Mouse (Mus musculus) kidney, adult 9 months (tissue): ENCODE data around the gene Trim44.

ENCODE experiments used
- DNase-seq: peaks from one replicate; pipeline ENCODE4 v3.0.0; 2022

Gene Trim44

DNA sequence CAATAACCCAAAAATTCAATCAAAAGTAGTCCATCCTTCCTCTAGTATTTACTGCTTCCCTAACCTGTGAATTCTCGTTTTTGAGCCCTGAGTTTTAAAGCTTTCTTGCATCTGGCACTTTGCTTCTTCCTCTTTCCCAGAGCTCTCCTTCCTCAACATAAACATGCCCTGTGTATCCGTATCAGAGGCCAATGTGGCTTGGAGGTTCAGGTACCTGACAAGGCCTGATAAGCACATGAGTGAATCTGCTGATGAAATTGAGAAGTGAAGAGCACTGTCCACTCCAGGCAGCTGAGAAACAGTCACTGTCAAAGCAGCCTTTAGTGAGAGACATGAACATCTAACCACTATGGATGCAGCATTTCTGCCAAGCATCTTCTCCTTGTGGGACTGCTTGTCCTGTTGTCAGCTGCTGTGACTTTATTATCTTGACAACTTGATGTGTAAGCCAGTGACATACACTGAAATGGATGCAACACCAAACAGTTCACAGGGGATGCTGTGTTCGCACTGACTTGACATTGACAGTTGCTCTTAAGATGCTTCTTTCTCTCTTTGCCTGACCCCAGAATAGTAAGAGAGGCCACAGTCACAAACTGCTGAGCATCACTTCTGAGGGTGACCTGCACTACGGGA is 42.9 kb downstream of the Trim44 start:
- DNase-seq: no peak

DNA sequence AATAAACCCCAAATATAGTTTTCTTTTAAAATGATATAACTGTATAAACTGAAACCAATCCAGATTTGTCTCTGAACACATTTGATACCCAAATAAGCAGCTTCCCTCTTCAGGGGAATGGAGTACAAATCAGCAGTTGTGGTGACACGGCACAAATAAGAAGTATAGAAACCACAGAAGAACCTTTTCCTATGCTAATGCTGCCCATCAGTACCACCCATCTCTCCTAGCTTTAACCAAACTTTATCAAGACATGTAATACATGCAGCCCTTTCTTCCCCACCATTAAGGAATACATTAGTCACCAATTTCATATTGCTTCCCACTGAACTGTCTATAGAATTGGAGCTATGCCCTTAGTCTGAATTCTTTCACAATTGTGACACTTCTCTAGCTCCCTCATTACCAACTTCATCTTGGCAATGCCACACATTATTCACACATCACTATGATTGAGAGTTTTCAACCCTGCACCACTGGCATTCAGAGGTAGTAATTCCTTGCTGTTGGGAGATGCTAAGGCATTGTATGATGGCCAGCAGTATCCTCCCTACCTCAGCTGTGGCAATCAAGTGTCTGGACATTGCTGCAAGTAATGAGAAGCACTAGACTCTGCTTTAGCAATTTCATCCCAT is 44.6 kb downstream of the Trim44 start:
- DNase-seq: no peak

GRCm38 (mm10) chr2:102362266-102362665 is 45.4 kb downstream of the Trim44 start:
- no peak for DNase-seq

DNA sequence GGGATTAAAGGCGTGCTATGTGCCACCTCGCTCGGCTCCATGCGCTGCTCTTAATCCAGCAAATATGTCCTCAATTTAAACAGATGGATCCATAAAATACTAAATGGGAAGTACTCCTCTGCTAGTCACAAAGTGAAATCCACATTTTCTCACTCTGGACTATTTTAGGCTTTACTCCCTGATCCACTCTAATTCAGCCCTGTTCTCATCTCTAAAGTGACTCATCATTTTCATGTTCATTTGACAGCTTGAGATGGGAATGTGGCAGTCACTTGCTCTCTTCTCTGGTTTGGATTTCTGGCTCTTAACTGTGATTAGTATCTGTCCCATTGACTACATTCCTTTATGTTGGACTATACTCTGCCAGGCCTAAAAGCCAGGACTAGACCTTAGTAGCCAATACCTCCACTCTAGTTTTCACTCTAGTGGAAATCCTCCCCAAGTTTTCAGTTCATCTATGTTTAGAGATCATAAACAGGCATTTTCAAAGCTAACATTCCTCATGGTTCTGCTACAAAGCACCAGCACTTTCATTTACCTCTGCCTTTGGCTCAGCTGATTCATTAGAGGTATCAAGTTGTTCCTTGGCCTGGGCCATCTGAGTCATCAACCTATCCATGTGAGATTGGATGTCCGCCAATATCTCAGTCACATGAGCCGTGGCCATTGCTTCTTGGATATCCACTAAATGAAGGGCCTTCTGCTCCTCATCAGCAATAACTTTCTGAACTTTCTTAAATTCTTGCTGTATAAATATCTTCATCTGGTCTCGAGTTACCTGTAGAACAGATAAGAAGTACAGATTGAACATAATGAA is 50.5 kb downstream of the Trim44 start:
- DNase-seq: peak; percentile 78

- no peak for DNase-seq
These were observed 53.6 kb downstream of the Trim44 start for GRCm38 (mm10) chr2:102354076-102354475.

DNA sequence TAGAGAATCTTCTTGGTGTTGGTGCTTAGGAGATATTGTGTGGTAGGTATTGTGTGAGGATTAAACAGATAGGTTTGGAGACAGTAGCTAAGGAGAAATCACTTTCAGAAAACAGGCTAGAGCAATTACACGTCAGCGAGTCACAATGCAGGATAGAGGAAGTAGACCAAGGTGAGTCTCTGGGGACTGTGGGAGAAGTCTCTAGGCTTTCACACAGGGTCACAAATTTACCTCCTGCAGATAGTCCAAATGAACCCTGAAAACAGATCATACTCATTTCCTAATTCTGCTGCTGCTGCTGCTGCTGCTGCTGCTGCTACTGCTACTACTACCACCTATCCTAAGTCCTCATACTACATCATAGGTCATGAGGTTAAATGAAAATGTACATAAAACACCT is 66.2 kb downstream of the Trim44 start:
- DNase-seq: no peak

GRCm38 (mm10) chr2:102336816-102337215 is 70.8 kb downstream of the Trim44 start:
- no peak for DNase-seq

GRCm38 (mm10) chr2:102331932-102332331 is 75.7 kb downstream of the Trim44 start:
- DNase-seq: no peak

DNA sequence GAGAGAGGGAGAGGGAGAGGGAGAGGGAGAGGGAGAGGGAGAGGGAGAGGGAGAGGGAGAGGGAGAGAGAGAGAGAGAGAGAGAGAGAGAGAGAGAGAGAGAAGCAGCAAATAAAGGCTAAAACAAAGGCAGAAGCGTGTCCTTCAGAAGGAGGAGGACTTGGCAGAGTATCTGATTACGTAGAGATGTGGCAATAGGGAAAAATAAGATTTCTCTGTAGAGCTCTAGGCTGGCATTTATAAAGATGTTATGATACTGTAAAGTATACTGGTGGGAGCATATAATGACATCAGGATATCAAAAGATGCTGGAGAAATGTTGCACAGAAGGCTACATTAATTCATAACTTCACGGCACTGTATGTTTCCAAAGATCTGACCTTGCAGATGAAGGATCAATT is 76.5 kb downstream of the Trim44 start:
- DNase-seq: no peak

DNA sequence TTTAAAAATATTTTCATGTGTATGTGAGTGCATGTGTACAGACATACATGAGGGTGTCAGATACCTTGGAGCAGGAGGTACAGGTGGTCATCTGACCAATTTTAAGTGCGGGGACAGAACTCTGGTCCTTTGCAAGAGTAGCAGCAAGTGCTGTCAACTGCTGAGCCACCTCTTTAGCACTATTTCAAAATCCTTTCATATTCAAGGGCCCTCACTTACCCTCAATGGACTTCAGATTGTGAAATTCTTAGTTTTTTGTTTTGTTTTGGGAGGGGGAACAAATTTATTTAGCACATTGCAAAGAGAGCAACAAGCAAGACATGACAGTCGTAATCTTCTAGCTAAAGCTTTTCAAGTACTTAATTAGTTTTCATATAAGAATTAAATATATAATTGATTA is 81.7 kb downstream of the Trim44 start:
- no peak for DNase-seq

DNA sequence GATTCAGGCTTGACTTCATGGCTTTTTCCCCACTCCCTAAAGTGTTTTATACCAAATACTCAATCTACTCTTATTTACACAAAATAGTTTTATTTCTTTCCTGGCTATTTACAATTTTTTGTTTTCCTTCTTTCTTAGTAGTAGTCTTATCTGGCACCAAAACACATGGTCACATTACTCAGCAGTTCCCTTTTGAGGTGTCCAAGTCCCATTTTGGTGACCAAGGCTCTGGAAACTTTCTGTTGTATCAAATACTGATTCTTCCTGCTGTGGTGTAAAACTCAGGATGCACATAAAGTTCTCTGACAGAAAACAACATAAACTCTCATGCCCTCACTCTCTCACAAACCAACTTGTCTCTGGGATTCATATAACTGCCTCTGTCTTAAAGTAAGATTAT is 83.3 kb downstream of the Trim44 start:
- DNase-seq: no peak

- DNase-seq: no peak
These were observed 91.1 kb downstream of the Trim44 start for GRCm38 (mm10) chr2:102316540-102316939.

DNA sequence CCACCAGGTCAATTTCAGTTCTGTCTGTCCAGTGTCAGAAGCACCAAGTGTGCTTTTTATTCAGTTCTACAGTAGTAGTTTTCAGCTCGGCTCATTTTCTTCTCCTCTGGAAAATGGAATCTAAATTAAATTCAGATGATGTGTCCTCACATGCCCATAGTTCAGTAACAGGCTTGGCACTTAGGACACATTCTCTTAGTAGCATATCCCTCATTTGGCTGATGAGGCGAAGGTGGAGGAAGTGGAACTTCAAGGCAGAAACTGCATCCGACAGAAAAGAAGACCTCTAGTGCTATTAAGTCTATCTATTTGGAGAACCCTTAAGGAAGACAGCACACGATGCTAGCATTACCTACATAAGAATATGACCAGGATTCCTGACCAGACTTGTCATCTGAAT is 92.5 kb downstream of the Trim44 start:
- no peak for DNase-seq

DNA sequence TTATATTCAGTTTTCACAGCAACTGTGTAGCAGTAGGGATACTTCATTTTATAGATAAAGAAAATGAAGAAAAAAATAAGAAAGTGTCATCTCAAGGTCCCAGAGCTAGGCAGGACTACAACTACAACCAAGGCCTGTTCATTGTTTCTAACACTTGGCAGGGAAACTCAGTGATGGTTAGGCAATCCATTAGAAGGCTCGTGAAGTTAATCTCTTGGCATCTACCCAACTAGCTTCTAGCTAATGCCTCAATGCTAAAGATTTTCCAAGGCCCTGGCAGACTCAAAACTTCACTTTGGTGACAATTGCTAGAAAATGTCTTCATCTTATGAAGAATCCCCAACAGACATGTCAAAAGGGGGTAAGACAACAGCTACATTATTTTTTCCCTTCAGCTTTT is 93.0 kb downstream of the Trim44 start:
- DNase-seq: no peak

- no peak for DNase-seq
These were observed 93.6 kb downstream of the Trim44 start for GRCm38 (mm10) chr2:102314068-102314467.

DNA sequence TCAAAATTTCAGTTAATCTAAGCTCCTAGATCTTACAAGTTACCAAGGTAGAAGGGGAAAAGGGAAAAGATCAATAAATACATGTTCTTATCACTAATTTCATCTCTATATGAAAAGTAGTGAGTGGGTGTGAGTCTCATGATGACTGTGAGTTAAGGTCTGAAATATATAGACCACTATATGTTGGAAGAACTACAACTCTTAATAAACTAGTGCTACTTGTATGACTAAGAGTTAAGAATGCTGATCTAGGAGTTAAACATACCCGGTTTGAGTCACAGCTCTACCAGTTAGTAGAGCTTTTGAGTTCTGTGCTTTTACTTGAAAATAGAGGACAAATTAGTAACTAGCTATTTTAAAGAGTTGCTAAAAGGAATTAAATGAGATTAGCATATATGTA is 94.7 kb downstream of the Trim44 start:
- no peak for DNase-seq

GRCm38 (mm10) chr2:102303274-102303673 is 104.4 kb downstream of the Trim44 start:
- DNase-seq: no peak

GRCm38 (mm10) chr2:102302532-102302931 is 105.1 kb downstream of the Trim44 start:
- DNase-seq: no peak

GRCm38 (mm10) chr2:102294827-102295270 is 112.8 kb downstream of the Trim44 start:
- DNase-seq: peak; percentile 28

DNA sequence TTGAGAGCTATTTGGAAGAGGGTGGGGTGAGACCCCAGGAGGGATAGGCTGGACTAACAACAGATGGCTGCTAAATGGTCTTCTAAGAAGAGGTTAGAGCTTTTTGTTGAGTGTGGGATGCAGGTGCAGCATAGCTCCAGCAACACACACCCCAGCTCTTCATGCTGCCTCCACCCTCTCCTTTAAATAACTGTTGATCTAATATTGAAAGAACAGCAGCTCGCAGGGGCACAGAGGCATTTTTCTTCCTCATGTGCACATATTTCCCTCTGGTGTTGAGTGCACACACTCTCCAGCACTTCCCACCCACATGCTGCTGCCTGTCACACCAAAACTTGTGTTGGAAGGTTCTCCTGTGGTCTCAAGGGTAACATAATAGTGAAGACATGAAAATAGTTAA is 114.4 kb downstream of the Trim44 start:
- no peak for DNase-seq

GRCm38 (mm10) chr2:102292051-102292450 is 115.6 kb downstream of the Trim44 start:
- DNase-seq: no peak

- DNase-seq: no peak
These were observed 116.1 kb downstream of the Trim44 start for GRCm38 (mm10) chr2:102291533-102291932.

- peak; percentile 65 for DNase-seq
These were observed 117.6 kb downstream of the Trim44 start for GRCm38 (mm10) chr2:102290041-102290440.

- no peak for DNase-seq
These were observed 119.0 kb downstream of the Trim44 start for GRCm38 (mm10) chr2:102288676-102289075.
